Mouse (Mus musculus) thymus, postnatal 0 days (tissue): ENCODE measurements around the gene Cox10. TPM values are rescaled to one million over a fixed set of nuclear protein-coding genes. Genes with fewer than 3 reads are reported as not detected.
A peak's percentile ranks its signal among the peaks of the same experiment; 100 is the strongest.

Experiments used
- DNase-seq: peaks from one replicate; pipeline ENCODE4 v3.0.0-alpha.2; 2015; ENCODE audit warnings: low spot score
- polyA plus RNA-seq: library from polyadenylated mRNA; unstranded; fragments of >200 nt; fragmentation: Nextera tagmentation; extraction: Ambion mirVana; gene quantifications from 2 replicates; pipeline ENCODE4 v1.2.1, GENCODE M21; 2015

Cox10 gene
- polyA plus RNA-seq, 1 experiment from 2014 or later = 23.8 TPM

DNA sequence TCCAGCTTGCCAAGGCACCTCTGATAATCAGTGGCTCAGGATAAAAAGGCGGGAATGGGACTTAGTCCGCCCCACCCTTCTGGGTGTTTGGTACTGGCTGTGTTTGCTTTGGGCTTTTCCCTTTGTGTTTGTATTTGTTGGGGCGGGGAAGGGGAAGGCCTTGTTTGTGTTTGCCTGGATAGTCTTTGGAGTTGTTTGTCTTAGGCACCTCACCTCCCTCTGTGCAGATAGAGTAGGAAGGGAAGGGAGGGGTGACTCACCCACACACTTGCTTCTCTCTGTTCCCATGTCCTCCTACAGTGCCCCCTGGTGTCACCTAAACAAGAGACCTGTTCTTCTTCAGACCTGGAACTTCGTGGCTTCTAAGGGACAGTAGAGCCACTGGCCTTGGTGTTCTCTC is 122.1 kb downstream of the Cox10 start:
- DNase-seq = peak; percentile 42

DNA sequence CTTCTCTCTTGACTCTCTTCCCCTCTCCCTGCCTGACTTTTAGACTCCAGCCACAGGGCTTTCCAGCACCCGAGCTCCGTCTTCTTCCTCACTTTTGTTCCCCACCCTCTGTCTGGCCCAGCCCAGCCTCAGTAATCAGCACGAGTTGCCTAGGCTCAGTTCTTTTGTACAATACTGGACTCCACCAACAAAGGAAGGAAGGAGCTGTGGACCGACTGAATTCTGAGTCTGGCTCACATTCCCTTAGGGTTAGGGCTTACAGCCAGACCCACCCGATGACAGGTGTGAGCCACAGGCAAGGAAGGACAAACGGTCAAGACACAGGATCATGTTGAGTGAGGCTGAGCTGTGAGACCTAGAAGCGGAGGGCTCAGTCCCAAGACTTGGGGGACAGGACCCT is 122.5 kb downstream of the Cox10 start:
- no peak for DNase-seq

DNA sequence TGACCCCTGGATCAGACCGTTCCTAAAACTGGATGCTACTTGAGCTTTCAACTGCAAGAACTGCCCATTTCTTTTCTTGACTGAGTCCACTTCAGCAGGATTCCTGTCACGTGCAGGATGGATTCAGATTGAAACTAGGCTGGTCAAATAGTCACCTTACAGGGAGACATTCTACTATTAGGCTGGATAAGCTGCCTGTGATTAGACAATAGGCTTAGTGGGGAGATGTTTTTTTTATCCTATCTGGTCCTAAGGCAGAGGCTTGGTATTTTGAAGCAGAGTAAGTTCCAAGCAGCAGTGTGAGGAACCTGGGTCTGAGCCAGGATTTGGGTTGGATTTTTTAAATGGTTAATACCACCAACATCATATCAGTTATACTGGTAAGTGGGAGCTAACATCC is 125.4 kb downstream of the Cox10 start:
- DNase-seq = no peak

DNA sequence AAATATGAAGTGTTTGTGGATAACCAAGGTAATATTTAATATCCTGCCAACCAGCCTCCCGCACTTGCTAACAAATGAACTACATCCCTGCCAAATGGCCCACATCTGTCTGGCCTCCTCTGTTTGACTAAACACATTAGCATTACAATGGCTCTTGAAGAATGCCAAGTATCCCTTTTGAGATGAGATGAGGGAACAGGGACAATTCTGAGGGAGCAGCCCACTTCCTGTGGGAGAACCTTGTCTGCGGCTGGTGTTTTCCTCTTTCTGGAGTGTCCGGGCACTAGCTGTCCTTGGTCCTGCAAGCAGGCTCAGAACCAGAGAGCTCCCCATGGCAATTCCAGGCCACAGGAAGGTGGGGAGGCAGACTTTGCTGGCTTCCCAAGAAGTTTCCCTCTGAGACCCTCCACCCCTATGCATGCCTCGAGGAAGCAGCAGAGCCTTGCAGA is 126.5 kb downstream of the Cox10 start:
- DNase-seq = no peak

DNA sequence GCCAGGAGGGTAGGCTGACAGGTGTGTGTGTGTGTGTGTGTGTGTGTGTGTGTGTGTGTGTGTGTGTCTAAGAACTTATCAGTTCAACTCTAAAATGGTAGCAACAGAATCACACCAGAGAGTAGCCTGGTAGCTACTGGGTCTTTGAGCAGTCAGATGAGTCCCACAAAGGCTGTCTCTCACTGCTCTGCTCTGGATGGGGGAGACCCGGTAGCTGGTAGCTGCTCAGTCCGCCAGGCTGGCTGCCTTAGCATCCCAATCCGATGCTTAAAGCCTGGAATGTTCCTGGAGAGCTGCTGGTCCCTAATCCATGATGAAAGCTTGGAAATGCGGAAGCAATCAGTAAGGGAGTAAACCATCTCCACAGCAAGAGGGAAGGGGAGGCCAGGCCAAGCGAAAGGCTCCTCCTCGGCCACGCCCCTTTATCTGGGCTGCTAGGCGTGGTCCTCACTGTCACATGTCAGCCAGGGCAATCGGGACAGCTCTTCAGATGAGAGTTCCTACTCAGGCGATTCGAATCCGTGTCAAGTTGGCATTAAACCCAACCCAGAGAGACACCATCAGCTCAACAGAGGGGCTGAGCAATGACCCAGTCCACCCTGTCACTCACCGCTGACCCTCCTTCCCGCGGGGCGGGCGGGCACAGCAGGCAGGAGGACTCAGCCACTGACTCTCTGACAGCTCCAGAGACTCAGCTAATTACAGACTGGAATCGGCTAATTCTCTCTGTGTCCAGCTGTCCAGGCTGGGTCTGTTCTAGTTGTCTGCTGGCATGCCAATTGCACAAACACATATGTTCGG is 127.2 kb downstream of the Cox10 start:
- no peak for DNase-seq

DNA sequence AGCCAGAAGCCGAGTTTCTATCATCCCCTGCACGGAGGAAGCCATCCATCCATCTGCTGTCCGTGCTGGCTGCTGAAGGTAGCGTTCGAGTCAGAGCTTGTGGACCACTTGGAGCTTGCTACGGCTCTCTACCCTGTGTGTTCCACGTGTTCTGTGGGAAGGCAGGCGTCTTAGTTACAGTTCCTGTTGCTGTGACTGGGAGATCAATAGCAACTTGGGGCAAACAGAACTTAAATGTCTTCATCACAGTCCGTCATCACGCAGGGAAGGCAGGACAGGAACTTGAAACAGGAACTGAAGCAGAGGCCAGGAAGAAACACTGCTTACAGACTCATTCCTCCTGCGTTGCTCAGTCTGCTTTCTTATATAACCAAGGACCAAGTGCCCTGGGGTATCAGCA is 130.9 kb downstream of the Cox10 start:
- DNase-seq = no peak

DNA sequence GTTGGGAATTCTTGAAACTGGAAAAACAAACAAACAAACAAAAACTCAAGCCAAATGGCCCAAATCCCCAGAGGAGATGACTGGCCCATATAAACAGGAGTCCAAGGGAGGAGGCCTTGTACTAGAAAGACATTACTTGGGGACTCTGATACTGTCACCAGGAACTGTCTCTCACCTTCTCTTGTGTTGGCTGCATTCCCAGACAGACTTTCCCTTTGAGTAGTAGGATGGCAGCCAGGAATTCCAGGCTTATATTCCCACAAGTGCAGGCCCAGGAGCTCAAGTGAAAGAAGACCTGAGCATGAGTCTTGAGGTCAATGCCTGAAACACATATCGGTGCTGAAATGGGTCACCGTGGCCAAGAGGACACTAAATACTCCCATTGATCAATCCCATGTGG is 132.2 kb downstream of the Cox10 start:
- DNase-seq = no peak

DNA sequence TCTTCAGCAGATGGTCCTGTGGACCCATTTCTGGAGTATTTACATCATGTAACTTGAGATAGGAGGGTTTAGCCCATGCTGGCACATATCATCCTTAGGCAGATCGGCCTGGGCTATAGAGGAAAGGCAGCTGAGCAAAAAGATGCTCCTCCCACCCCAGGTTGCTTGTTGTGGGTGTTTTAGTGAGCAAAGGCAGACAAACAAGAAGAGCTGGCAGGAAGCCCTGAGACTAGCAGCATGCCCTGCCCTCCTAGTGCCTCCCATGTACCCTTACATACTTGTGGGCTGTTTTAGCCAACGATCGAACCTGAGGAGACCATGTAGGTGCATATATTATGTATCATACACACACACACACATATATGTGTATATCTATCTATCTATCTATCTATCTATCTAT is 135.3 kb downstream of the Cox10 start:
- no peak for DNase-seq

DNA sequence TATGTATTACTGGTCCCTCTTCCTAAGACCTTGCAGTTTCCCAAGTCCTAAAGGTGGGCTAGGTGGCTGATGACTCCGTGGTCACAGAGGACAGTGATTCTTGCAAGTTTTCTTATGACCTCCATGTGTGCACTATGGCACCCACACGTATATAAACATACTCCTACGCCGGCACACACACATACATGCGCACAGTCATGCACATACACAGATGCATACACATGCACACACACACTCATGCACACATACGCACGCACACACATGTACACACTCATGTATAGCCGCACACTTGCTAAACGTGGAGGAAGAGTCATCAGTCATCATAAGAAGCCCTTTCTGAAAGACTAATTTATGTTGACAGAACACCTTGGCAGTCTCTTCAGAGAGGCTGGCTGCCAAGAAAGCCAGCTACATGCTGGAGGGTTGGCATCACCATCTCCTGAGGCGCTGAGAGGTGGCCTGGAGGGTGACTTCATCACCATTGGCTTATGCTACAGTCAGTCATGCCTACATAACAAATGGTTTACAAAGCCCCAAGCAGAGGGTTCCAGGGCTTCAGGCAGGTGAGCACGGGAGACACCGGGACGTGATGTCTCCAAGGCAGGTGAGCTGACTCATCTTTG is 135.9 kb downstream of the Cox10 start:
- no peak for DNase-seq

DNA sequence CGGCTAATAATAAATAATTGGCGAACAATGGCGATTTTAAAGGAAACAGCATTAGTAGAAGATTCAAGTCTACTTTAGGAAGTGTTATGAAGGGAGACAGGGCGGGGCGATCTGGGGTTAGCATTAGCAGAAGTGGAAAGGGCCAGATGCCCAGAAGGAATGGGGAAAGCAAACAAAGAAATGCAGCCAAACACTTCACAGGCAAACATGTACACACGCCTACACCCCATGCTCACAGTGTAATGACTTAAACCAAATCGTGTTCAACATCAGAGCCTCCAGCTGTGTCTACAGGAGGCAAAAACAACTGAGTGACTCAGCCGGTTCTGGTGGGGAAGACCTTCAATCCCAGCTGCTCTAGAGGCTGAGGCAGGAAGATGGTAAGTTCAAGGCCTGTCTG is 137.1 kb downstream of the Cox10 start:
- DNase-seq = no peak

DNA sequence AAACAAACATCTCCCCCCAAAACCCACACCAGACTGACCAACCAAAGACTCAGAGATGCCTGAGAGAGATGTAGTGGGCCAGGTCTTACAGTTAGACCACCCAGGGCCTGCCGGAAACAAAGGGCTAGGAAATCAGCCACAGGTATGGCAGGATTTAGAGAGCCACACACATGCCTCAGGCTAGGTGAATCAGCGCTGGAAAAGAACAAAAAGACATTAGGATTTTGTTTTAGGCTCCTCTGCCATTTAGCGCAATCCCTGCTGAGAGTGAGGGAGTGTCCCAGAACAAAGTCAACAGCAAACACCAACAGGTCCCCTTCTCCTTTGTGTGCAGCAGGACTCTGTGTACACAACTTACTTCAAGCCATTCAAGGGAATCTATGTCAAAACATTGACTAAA is 142.6 kb downstream of the Cox10 start:
- DNase-seq = no peak

DNA sequence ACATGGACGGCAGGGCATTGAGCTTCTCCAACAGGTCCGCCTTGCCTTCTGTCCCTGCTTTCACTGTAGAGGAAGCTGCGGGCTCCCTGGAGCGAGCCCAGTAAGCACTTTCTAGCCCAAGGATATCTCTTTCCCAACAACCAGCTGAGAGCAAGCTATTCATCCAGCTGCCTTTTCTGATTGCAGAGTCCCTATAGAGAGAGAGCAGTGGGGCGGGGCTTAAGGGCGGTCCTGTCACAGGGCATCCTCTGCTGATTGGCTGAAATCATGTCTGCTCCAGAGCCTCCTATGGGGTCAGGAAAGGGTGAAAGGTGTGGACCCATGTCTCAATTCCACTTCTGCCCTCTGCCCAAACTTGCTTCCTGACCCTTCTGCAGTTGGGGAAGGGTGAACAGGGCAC is 152.4 kb downstream of the Cox10 start:
- DNase-seq = no peak

DNA sequence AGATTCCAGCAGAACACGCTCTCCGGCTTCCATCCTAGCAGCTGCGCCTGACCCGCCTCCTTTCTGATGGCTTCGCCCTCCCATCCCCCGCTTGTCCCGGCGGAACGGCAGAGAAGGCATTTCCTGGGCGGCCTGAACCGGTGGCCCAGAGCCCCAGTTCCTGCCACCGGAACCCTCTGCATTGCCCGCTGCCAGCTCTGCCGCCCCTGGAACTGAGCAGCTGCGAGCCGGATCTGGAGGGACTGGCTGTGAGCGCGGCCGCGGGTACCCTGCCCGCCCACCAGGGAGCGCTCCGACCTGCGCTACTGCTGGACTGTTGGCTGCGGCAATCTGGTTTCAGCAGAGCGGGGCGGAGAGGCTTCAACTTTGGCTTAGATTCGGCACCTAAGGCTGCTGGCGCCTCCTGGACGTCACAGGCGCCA is 154.1 kb downstream of the Cox10 start:
- peak; percentile 76 for DNase-seq

DNA sequence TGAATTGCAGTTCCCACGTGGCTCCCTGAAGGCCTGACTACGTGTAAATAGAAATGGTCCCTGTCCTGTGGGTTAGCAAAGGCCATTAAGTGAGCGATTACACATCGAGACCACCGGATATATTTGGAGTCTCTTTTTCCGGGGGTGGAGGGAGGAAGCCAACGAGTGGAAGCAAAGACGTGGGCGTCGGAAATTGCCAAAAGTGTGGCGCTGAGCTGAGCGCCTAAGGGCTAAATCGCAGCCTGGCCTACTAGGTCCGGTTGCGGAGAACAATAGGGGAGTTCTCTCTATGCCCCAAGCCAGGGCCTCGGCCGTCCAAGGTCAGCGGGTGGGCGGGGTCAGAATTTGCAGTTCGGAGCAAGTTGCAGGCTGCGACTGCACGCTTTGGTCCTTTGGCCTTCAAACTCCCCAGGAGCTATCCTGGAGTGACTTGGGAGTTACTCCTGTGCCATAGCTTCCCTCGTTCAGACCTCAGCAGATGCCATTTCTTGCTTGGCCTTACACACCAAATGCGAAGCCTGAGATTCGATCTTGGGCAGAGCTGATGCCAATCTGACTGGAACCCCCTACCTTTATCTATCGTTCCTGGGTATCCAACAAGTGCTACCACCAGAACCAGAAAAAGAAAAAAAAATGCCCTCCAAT is 154.9 kb downstream of the Cox10 start:
- DNase-seq = peak; percentile 21

DNA sequence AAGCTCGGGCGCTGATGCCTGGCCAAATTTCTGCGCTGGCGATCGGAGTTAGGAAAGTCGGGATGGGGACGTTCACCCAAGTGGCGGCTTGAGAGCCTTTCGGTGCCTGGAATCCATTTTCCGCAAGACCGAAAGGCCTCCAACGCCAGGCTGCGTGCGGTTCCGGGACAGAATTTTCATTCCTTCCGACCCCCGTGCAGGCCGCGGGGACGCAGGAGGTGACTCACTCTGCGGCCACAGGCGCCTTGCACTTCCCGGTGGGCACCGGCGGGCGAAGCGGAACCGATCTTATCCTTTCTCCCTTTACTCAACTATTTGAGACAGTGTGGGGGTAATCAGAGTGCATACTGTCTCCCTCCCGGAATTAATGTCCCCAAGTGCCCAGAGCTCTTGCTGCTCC is 155.9 kb downstream of the Cox10 start:
- DNase-seq = peak; percentile 3

DNA sequence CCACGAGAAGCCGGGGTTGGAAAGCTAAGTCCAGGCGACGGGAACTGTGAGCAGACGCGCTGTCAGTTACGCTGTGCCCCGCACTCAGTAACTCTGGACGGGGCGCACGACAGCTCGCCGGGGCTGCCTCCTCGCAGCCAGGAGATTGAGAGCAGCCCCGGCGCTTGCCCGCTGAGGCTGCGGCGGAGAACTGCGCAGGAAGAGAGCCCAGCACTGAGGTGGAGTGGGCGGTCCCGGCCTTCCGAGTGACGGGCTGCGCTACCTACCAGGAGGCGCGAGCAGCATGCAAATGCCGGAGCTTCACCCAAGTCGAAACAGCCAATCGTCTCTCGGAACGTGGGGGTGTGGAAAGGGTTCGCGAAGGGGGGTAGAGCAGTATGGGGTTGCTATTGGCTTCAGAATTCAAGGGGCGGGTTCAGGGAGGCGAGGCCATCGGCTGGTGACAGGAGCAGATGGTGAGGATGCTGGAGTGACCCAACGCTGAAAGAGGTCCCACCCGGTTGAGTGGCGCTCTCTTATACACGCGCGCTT is 157.1 kb downstream of the Cox10 start, which contains the start of gene Hs3st3b1:
Gene Hs3st3b1, minus strand, starts transcription at position 200 of the 531 bp plus-strand sequence.
- DNase-seq = peak; percentile 95

DNA sequence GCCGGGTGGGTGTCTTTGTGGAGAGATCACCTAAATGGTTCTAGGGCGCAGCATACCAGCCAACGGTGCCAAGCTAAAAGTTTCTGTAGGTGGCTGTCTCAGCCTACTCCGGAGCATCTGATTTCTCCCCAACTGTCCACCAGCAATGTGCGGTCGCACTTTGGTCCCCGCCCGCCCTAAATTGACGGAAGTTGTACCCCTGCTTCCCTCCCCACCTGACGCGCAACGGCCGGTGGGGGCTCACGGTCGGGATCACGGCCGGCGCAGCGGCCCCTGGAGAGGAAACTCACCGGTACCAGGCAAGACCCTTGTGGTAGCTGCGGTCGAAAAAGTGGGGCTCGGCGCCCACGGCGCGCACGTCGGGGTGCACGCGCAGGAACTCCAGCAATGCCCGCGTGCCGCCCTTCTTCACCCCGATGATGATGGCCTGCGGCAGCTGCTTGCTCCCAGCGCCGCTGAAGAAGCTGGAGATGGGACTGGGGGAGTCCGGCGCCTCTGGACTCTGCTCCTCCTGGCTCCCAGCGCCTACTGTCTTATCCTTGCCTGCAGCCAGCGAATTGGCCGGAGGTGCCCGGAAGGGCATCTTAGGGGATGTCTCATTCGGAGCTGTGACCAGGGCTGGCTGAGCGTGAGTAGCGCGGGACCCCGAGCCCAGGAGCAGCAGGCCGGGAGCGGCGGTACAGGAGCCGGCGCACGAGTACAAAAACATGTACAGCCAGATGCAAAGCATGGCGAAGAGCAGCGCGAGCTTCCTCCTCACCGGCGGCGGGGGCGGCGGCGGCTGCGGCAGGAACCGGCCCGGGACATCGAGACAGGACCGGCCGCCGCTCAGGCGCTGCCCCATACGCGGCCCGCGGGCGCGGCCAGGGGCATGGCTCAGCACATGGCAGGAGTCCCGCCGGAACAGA is 158.0 kb downstream of the Cox10 start:
- DNase-seq = no peak

DNA sequence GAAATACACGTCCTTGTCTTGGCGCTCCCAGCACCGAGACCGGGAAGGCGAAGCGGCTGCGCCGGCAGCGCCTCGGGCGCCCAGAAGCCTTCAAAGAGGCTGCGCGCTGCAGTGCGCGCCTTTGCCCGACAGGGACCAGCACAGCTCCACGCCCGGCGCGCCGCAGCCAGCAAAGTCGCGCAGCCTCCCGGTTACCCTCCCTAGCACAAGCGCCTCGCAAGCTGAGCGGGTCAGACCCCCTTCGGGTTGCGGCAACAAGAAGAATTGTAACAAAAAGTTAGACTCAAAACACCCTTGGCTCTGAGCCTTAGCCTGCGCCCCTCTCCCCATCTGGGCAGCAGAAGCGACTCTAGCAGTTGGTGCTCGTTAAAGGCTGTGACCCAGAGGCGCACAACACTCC is 158.7 kb downstream of the Cox10 start:
- peak; percentile 81 for DNase-seq

DNA sequence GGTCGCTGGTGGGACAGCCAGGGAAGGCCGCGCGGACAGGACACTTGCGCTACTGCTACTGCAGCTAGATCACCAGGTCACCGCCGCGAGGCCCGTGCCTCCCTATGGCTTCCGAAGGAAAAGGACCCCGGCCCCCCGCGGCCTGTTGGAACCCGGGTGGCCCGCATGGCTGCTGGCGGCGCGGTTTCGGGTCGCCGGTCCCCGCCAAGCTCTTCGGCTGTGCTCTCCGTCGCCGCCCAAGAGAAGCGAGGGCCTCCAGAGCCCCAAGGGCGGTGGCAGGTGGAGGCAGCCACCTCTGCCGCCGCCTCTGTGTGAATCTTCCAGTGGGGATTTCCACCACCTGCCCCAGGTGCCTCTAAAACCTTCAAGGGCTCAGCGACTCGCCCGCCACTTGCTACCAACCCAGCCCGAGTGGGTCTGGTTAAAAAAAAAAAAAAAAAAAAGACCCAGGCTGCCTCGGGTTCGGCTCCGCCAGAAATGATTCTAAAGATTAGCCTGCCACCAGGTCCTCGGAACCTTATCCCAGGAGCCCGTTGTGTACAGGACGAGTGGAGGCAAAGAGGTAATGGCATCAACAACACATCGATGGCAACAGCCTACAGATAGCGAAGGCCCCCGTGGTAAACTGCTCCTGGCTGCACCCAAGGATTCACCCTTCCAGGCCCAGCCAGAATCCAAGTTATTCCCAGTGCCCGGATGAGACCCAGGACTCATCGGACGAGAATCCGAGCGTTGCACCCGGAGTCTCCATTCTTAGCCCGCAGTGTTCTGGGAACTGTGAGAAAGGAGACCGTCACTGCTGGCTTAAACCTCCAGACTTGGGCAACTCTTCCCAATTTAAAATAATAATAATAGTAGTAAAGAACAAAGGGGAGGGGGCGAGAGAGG is 159.8 kb downstream of the Cox10 start:
- no peak for DNase-seq
